Mouse (Mus musculus): ENCODE measurements around the gene Itih5. TPM values are rescaled to one million over a fixed set of nuclear protein-coding genes. Genes with fewer than 3 reads are reported as not detected.

Itih5 gene
- total RNA-seq, 2 experiments from 2014 or later = 11.6 to 13.0 TPM

GRCm38 (mm10) chr2:10133941-10134340 is 19.4 kb upstream of the Itih5 start:
- Histone ChIP-seq H3K27ac (no peak overlapping the region), H3K4me3 (no peak overlapping the region)
- DNase-seq (ENCODE audit: extremely low spot score in 1 of 2, low spot score in 2 of 2) = no peak
- TF ChIP-seq CTCF (IDR thresholded peaks at IDR 0.05) = no peak
- intact Hi-C loops (cut with DNase I) = no loop called here

- intact Hi-C loops (cut with DNase I) = no loop called here
- no peak for TF ChIP-seq CTCF (IDR thresholded peaks at IDR 0.05)
- H3K4me3 ChIP-seq = no peak overlapping the region
- no peak overlapping the region for H3K27ac ChIP-seq
- no peak for DNase-seq (ENCODE audit: extremely low spot score in 1 of 2, low spot score in 2 of 2)
Measured at GRCm38 (mm10) chr2:10137320-10137719, 16.1 kb upstream of the Itih5 start.

- intact Hi-C loops (cut with DNase I) = no loop called here
- Histone ChIP-seq H3K27ac (no peak overlapping the region), H3K4me3 (no peak overlapping the region)
- no peak for DNase-seq (ENCODE audit: extremely low spot score in 1 of 2, low spot score in 2 of 2)
- no peak for TF ChIP-seq CTCF (IDR thresholded peaks at IDR 0.05)
Measured at GRCm38 (mm10) chr2:10140456-10140855, 12.9 kb upstream of the Itih5 start.

GRCm38 (mm10) chr2:10142472-10143454 is 10.6 kb upstream of the Itih5 start:
- H3K27ac ChIP-seq = no peak overlapping the region
- peak; percentile 18 to 51 for DNase-seq (ENCODE audit: extremely low spot score in 1 of 2, low spot score in 2 of 2)
- TF ChIP-seq CTCF (IDR thresholded peaks at IDR 0.05) = peak; percentile 77
- no peak overlapping the region for H3K4me3 ChIP-seq
- intact Hi-C loops (cut with DNase I) = loop anchor here (1.0 to 2.0 kb wide), 2 partner anchors 44 to 146 kb away; no protein-coding TSS in a partner anchor

- no peak for TF ChIP-seq CTCF (IDR thresholded peaks at IDR 0.05)
- DNase-seq (ENCODE audit: extremely low spot score in 1 of 2, low spot score in 2 of 2) = no peak
- Histone ChIP-seq H3K4me3 (no peak overlapping the region), H3K27ac (no peak overlapping the region)
- intact Hi-C loops (cut with DNase I) = no loop called here
Measured at GRCm38 (mm10) chr2:10145514-10145913, 7.9 kb upstream of the Itih5 start.

- no peak overlapping the region for H3K4me3 ChIP-seq
- DNase-seq (ENCODE audit: extremely low spot score in 1 of 2, low spot score in 2 of 2) = peak; percentile 24 to 25
- intact Hi-C loops (cut with DNase I) = no loop called here
- H3K27ac ChIP-seq = no peak overlapping the region
- TF ChIP-seq CTCF (IDR thresholded peaks at IDR 0.05) = no peak
Measured at GRCm38 (mm10) chr2:10147176-10147575, 6.2 kb upstream of the Itih5 start.

- TF ChIP-seq CTCF (IDR thresholded peaks at IDR 0.05) = no peak
- DNase-seq (ENCODE audit: extremely low spot score in 1 of 2, low spot score in 2 of 2) = no peak
- intact Hi-C loops (cut with DNase I) = no loop called here
- Histone ChIP-seq H3K4me3 (no peak overlapping the region), H3K27ac (no peak overlapping the region)
Measured at GRCm38 (mm10) chr2:10152590-10152989, 781 bp upstream of the Itih5 start.

- H3K27ac ChIP-seq = no peak overlapping the region
- no peak for DNase-seq (ENCODE audit: extremely low spot score in 1 of 2, low spot score in 2 of 2)
- H3K4me3 ChIP-seq = no peak overlapping the region
- intact Hi-C loops (cut with DNase I) = no loop called here
- TF ChIP-seq CTCF (IDR thresholded peaks at IDR 0.05) = no peak
Measured at GRCm38 (mm10) chr2:10157184-10157583, 3.8 kb downstream of the Itih5 start.

GRCm38 (mm10) chr2:10162011-10162410 is 8.6 kb downstream of the Itih5 start:
- DNase-seq (ENCODE audit: extremely low spot score in 1 of 2, low spot score in 2 of 2) = no peak
- TF ChIP-seq CTCF (IDR thresholded peaks at IDR 0.05) = no peak
- Histone ChIP-seq H3K4me3 (no peak overlapping the region), H3K27ac (no peak overlapping the region)
- intact Hi-C loops (cut with DNase I) = no loop called here

GRCm38 (mm10) chr2:10166635-10167034 is 13.3 kb downstream of the Itih5 start:
- no peak overlapping the region for H3K4me3 ChIP-seq
- intact Hi-C loops (cut with DNase I) = no loop called here
- H3K27ac ChIP-seq = no peak overlapping the region
- DNase-seq (ENCODE audit: extremely low spot score in 1 of 2, low spot score in 2 of 2) = no peak
- TF ChIP-seq CTCF (IDR thresholded peaks at IDR 0.05) = no peak

- no peak for DNase-seq (ENCODE audit: extremely low spot score in 1 of 2, low spot score in 2 of 2)
- TF ChIP-seq CTCF (IDR thresholded peaks at IDR 0.05) = no peak
- intact Hi-C loops (cut with DNase I) = no loop called here
Measured at GRCm38 (mm10) chr2:10167283-10167682, 13.9 kb downstream of the Itih5 start.

GRCm38 (mm10) chr2:10168016-10168415 is 14.6 kb downstream of the Itih5 start:
- TF ChIP-seq CTCF (IDR thresholded peaks at IDR 0.05) = no peak
- intact Hi-C loops (cut with DNase I) = no loop called here
- DNase-seq (ENCODE audit: extremely low spot score in 1 of 2, low spot score in 2 of 2) = no peak

More at GRCm38 (mm10) chr2:10167283-10167682, 13.9 kb downstream of the Itih5 start:
- Histone ChIP-seq H3K27ac (no peak overlapping the region), H3K4me3 (no peak overlapping the region)

More at GRCm38 (mm10) chr2:10168016-10168415, 14.6 kb downstream of the Itih5 start:
- Histone ChIP-seq H3K4me3 (no peak overlapping the region), H3K27ac (no peak overlapping the region)
